Mouse (Mus musculus): ENCODE measurements around the gene Wdr86.
"Not testable (repeated sequence)": the region's sequence is repeated elsewhere in the genome, so short reads cannot be mapped to it uniquely, and the experiment has no call there.

Gene Wdr86

DNA sequence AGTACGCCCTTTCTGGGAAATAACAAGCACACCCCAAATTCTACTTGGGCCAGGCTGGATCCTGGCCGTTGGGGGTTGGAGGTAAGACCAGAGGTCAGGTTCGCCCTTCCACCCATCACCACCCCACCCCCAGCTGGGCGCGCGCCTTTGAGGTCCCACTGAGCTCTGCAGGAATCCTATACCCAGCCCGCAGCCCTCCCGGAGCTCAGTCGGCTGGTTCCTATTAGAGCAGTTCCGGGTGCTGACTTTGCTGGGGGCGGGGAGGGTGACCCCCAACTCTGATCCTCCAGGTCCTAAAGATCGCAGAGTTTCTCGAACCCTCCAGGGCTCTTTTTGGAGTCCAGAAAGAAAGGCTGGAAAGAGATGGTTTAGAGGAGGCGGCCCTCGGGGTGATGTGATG is 459 bp upstream of the Wdr86 start:
- DNase-seq = no peak

DNA sequence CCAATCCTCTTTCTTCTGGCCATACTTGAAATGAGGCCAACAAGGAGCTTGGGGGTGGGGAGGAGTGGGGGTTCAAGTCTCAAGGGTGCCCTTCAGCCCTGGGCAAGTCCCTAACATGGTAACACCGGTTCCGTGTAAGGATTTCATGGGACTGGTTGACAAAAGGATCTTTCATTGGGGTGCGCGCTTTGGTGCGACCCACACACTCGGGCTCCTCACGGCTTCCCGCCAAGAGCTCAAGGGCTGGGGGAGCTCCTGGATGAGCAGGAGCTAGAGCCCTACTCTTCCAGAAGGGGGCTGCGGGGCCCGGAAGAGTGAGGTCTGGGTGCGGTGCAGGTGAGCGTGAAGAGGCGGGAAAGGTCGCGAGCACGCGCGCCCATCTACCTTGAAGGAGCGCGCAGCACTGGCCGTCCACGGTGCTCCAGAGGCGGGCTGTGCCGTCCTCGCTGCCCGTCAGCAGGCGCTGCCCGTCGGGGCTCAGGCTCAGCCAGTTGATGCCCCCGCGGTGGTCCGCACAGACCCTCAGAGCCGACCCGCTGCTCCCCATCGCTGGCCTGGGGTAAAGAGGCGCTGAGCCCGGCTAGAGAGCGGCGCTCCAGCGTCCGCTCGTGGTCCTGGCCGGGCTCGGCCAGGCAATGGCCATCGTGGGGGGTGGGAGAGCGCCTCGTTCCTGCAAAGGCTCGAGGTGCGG is 585 bp downstream of the Wdr86 start:
- no peak for DNase-seq

- peak; percentile 60 for DNase-seq
Observed at GRCm38 (mm10) chr5:24726901-24727836, 3.4 kb downstream of the Wdr86 start.

DNA sequence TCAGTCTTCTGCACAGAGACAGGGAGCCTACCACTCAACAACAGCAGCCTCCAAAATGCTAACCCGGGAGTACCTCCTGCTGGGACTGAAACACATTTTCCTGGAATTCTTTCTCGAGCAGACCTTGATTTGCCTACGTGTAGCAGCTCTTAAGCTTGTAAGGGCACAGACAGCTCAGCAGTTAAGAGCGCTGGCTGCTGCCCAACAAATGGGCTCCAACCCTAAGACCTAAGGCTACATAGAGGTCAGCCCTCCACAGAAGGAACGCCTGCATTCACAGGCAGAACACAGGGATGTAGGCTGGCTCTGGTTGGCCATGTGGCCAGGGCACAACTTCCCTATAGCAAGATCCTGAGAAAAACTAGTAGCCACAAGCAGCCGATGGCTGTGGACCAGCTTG is 4.6 kb downstream of the Wdr86 start:
- no peak for DNase-seq

DNA sequence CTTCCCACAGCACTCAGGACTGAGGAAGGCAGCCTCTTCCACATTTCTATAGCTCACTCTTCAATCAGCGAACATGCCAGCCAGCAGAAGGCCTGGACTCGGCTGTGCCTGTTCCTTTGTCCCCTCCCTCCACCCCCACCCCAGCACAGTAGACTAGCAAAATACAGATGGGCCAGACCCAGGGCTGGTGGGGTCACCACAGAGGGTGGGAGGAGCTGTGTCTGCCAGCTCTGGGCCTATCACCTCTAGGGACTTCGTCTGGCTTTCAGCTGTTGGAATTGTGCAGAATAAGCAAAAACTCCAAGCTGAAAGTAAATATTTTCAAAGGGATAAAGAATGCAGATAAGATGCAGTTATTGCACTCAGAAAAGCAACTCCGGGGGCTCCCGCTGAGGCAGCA is 5.7 kb downstream of the Wdr86 start:
- no peak for DNase-seq

DNA sequence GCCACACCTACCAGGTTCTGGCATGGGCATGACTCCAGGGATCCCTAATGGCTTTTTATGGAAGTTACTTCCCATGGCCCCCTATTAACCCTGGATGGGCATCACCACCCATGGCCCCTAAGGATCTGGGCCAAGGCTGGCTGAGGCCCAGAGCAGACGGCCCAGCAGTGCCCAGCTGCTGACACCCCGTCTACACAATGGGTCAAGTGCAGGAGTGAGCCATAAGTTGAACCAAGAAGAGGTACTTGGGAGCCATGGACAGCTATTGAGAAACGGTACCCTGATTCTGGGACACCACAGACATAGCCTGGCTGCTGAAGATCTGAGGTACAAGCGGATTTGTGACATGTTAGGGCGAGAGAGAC is 6.3 kb downstream of the Wdr86 start:
- DNase-seq = peak; percentile 14

DNA sequence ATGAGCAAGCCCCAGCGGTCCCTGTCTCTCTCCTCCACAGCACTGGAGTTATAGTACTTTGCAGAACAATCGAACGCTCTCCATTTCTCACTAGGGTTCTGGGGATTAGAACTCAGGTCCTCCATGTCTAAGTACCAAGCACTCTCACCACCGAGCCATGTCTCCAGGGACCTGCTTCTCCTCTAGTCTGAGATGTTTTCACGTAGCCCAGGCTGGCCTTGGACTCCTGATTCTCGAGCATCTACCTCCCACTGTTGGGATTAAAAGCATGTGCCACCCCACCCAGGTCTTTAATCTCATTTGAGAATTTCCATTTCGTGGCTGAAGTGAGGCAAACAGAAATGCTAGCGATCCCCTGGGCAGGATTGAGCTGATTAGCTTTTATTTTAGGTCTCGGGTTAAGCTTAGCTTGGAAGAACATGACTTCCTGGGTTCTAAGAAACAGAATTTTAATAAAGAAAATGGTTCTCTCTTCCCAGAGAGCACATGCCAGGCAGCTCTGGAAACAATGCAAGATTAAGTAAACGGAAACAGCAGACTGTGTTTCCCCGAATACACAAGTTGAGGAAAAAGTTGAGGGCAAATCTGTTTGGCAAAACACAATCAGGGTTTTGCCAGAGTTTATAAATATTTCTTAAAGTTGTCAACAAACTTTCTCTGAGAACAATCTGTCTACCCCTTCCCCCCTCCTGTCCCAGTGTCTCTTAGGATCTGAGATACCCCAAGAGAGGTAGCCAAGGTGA is 6.8 kb downstream of the Wdr86 start:
- DNase-seq = no peak

GRCm38 (mm10) chr5:24719852-24720251 is 10.7 kb downstream of the Wdr86 start:
- no peak for DNase-seq

GRCm38 (mm10) chr5:24718076-24718475 is 12.5 kb downstream of the Wdr86 start:
- DNase-seq = no peak

DNA sequence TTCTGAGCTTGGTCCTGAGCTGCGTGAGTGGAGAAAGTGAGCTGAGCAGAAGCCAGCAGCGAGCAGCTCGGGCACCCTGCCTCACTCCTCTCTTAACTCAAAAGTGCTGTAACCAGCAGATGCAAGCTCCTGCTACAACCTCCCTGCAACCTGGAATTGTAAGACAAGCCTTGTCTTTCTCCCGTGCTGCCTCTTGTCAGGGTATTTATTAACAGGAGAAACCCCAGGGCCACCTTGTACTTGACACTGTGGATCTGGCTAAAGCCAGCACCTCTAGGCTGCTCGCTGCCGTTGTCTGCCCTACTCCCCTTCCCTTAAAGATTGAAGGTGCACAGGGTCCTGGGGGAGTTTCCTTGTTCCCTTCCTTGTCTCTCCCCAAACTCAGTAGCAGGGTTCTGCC is 16.5 kb downstream of the Wdr86 start:
- DNase-seq = no peak

GRCm38 (mm10) chr5:24713199-24713598 is 17.3 kb downstream of the Wdr86 start:
- peak; percentile 42 for DNase-seq

GRCm38 (mm10) chr5:24711615-24712014 is 18.9 kb downstream of the Wdr86 start:
- DNase-seq = no peak

DNA sequence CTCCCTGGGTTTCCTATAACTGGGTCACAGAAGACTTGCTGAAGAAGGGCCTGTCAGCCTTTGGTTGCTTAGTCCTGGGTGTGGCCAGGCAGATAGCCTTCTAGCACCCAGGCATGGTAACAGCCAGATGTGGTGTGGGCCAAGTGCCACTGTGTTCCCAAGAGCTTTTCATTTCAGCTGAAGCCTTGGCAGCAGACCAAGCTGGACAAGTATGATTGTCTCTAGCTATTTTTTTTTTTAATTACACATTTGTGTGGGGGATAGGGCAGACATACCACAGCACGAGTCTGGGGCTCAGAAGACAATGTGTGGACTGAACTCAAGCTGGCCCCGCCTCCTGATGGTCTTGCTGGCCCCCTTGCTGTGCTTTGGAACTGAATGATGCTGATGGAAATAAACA is 20.6 kb downstream of the Wdr86 start:
- peak; percentile 66 for DNase-seq

DNA sequence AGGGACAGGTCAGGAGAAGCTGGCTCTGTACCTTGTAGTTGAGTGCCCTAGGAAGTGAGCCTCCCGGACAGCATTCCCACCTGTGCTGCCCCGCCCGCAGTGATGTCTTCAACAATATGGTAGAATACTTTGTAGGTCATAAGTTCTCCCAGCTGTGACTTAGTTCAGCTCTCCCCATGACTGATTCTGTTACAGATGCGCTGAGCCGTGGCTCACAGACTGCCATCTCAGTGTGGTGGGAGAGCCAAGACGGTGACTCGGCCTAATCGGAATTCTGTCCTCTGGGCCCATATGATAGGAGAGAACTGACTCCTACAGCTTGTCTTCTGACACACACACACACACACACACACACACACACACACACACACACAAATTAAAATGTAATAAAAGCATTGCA is 25.9 kb downstream of the Wdr86 start:
- no peak for DNase-seq

DNA sequence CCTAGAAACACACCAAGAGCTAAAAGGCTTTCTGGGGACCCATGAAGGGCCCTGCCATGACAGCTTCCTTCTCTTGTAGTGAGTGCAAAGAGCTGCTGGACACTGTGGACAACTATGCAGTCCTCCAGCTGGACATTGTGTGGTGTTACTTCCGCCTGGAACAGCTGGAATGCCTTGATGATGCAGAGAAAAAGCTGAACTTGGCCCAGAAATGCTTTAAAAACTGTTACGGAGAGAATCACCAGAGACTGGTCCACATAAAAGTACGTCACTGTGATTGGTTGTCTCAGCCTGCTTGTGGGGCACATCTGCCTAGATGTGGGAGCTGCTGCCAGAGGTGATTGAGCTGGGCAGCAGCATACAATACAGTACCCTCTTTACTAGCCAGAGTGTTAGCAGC is 29.3 kb downstream of the Wdr86 start:
- DNase-seq = peak; percentile 39

DNA sequence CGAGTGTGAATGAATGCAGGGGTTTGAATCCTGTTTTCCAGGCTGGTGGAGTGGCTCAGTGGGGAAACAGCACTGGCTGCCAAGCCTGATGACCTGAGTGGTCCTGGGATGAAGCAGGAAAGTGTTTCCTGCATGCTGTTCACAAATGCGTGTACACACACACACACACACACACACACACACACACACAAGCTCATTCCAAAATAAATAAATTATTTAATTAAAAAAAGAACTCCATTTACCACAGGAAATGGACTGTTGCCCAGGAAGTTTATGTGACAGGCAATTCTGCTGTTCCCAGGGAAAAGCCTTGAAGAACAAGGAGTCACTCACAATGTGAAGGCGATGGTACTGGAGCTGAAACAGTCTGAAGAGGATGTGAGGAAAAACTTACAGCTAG is 33.8 kb downstream of the Wdr86 start:
- DNase-seq = no peak

DNA sequence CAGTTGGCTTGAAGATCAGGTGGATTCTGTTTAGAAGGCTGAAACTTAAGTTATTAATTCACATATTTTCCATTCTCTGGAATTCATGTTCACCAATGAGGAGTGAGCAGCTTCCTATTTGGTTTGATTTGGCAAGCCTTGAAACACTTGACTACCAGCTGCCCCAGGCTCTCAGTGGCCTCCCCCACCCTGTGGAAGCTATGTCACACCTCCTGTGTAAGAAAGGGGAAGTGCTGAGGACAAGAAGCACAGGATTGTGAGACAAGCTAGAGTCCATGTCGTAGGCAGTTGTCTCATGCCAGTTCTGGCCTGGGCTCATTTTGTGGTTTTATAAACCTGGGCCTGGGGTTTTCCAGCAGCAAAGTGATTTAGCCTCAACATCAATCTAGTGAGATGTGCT is 42.8 kb downstream of the Wdr86 start:
- DNase-seq = peak; percentile 41

- not testable (repeated sequence) for DNase-seq
Observed at GRCm38 (mm10) chr5:24686671-24687420, 43.7 kb downstream of the Wdr86 start.

DNA sequence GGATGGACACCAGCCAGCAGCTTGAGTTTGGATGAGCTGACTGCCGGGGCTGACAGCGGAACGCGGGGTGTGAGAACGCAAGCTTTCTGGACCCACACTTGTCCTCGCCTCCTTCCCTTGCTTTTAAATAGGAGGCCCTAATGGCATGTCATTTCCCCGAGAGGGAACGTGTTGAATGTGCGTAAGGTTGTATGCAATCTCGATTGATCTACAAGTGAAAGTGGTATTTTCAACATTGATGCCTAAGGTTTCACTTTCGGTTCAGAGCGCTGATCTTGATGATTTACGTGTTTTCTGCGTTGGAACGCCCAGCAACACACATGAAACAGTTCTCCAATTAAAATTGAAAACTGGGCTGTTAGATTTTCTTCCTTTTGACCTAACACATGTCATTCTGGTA is 44.4 kb downstream of the Wdr86 start:
- DNase-seq = no peak

DNA sequence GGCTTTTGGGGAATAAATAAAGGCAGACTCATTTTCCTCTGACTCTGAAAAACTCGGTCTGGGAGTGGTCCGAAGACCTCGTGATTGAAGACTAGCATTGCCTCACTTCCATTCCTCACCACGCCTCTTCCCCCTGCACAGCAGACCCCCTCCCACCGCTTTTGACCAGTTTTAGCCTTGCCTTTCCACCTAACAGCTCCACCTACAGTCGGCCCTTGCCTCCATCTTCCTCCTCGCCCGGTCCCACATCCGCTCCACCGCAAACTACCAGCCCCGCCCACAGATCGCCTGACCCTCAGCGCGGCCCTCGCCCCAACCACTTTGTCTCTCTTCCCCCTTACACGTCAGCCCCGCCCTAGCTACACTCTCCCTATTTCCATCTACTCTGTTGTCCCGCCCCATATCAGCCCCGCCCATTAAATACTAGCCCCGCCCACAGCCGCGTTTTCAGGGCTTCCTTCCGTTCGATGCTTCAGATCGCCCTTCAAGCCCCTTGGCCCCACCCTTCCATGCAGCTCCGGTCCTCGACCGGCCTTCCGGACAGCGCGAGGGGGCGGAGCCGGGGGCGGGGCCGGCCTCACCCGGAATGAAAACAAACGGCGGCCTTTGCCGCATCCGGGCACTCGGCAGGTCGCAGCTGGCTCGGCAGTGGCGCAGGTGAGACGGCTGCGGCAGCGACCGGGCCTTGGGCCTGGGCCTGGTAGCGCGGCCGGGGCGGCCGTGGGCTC is 45.0 kb downstream of the Wdr86 start, which contains the start of gene Nub1:
Nub1 (plus strand) TSS at position 167 of the 728 bp plus-strand sequence.
- DNase-seq = peak; percentile 99

DNA sequence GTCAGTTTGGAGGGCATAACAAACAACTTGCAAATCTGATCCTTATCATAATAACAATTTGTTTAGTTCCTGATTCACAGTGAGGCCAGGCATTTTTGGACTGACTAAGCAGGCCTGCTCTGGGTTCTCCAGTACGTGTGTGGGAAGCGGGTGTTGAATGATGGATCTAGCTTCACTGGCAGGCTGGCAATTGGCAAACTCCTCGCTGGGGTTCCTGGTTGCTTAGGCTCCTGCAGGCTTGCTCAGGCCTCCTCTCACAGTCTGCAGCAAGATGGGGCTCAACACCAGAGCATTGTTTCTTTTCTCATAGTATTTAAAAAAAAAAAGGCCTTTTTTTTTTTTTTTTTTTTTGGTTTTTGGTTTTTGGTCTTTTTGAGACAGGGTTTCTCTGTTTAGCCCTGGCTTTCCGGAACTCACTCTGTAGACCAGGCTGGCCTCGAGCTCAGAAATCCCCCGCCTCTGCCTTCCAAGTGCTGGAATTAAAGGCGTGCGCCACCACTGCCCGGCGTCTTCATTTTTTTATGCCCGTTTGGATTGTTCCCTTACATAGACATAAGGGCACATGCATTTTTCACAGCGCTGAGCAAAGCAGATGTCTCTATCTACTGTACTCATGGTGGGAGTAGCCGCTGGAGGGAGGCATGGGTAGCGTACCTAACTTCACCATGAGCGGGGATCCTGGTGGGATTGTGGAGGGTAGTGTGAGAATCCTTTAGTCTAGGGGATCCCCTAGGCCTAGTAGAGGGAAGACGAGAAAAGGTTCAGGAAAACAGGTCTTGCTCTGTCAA is 45.8 kb downstream of the Wdr86 start:
- peak; percentile 39 for DNase-seq

Data from lung, postnatal 14 days (tissue).